Mouse (Mus musculus): ENCODE measurements around the gene Ssna1.

GRCm38 (mm10) chr2:25310969-25311368, 38.7 kb upstream of the Ssna1 start:
- TF ChIP-seq EP300 (IDR thresholded peaks at IDR 0.05) (no peak), CTCF (IDR thresholded peaks at IDR 0.05) (no peak)
